Mouse (Mus musculus) R1 (cell line): ENCODE results near the gene Farsb.

ENCODE experiments used
- DNase-seq: peaks from one replicate; pipeline ENCODE4 v3.0.0-alpha.2; 2018; ENCODE audit warnings: low read depth, low spot score

Farsb gene

DNA sequence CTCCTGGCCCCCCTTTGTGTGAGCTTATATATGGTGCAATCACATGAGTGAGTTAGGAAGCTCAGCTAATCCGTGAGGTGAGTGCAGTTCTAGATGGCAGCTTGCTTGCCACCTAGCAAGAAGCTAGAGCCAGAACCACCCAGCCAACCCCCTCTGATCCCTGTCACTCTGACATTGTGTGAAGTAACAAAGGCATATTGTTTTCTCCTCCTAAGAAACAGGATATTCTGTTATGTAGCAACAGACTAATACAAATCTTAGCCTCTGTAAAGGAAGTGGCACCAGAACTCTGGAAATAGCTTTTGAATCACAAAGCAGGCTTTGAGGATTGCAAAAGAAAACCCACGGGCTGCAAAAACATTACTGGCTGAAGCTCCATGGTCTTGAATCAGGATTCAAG, 4.3 kb downstream of the Farsb start:
- DNase-seq: peak; percentile 38

DNA sequence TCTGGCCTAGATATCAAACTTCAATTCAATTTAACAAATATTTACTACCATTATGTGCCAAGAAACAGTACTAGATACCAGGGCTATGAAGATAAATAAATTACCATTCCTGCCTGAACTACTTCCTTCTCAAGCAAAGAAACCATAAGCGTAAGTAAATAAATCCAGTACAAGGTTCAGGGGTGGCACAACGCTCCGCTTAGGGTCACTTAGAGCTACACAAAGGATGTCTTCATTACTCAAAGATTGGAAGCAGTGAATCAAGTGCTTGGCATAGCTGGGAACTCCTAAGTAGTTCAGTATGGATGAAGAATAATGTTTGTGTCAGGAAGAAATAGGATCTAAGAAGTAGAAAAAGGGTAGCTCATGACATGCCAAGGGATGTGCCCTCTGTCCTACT, 5.3 kb downstream of the Farsb start:
- DNase-seq: no peak

DNA sequence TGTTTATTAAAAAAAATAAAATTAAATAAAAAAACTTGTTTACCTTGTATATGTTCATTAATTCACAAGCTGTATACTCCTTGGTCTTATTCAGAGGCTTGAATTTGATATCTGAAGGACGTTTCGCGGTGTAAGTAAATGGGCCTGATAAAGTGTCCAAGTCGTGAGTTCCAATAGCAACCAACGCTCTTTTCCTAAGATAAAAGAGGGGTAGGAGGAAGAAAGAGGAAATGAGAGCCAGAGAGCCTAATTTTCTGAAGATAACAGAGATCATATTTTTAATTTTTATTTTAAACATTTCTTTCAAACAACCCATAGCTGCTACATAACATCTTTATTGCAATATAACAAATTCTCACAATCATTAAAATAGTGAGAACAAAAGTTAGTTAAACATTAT, 16.3 kb downstream of the Farsb start:
- DNase-seq: no peak

DNA sequence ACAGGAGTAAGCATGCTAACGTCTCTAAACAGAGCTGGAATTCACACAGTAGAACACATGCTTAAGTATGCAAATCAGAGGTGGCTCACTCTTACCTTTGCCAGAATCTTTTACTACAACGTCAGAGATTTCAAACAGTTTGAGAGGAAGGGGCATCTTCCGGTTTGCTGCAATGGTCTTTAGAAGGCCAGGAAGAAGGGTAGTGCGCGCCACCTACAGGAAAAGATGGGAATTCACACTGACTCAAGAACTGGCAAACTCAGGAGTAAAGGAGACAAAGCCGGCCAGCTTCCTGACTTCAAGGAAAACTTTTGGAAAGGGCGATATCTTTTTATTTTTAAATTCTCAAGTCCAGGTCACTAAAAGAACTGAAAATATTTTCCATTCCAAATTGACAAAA, 34.0 kb downstream of the Farsb start:
- peak; percentile 79 for DNase-seq

DNA sequence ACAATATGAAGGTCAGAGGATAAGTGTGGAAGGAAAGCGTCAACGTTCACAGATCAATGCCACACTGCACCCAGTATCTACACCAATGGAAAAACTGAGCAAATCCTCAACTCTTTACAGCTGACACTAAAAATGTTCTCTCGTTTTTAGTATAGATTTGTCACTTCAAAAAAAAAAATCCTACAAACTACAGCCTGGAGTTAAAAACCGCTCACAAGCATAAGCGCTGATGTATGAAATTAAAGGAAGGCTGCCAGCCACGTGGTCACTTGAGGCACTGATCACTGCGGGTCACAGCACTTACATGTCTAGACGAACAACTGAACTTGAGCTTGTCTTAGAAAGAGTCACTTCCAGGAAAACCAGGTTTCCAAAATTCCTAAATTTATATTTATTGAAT, 34.8 kb downstream of the Farsb start:
- no peak for DNase-seq

DNA sequence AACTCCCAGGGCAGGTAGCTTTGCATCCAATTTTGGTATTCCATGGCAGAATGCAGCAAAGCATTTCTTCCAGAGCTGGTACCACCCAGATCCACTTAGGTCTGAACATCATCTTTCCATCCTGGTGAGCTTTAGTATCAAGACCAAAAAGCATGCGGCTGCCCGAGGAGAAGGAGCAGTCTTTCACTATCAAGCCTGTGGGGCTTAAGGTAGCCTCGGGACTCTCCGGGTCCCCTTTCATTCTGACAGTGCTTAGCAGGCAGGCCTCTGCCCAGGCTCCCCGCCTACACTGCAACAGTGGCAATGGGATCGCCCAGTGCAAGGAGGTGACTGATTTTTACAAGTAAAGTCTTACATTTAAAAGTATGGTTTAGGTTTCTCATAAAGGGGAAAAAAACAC, 36.2 kb downstream of the Farsb start:
- DNase-seq: no peak

DNA sequence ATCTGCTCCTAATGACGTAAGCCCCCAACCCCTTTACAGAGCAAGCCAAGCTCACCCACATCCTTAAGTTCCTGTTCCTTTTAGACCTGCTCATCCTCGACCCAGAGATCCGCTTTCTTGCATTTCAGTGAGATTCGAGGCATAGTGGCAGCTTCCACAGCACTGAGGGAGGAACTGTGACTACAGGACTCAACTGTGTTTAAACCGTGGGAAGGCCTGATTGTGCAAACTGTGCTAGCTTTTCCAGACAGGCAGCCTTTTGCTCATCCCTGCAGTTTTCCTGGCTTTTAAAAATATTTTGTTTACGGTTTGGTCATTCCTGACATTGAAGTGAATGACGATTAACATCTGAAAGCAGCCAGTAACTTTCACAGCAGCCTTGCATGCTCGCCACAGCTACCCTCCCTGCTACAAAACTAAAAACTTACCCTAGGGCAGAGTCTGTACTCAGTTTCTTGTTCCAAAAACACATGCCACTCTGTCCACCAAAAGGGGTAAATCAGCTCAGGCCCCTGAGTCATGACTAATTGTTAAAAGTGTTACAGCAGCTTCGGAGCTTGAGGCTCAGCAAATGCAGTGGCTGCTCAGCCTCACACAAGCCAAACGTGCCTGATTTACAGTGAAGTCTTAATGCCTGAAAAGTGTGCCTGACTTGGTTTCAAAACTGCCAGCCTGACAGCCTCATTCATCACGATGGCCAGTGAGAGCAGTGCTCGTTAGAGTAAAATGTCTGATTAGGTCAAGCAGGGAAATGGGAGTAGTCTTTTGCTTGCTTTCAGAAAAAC, 37.4 kb downstream of the Farsb start:
- no peak for DNase-seq

DNA sequence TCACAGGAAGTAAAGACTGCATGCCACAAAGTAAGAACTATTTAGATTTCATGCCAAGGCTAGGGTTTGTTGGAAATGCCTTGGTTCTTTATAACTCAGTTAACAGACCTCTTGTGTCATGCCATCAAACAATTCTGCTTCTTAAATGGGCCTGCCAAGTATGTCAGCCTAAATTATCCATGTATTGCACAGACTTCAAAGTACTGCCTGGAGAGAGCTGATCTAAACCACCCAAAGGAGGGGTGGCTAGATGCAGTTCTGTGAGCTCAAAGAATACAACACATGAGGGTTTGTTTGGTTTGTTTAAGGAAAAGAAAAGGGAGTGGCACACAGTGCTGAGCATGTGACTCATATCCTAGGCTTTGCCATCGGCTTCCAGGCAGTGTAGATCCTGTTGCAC, 40.6 kb downstream of the Farsb start:
- no peak for DNase-seq

DNA sequence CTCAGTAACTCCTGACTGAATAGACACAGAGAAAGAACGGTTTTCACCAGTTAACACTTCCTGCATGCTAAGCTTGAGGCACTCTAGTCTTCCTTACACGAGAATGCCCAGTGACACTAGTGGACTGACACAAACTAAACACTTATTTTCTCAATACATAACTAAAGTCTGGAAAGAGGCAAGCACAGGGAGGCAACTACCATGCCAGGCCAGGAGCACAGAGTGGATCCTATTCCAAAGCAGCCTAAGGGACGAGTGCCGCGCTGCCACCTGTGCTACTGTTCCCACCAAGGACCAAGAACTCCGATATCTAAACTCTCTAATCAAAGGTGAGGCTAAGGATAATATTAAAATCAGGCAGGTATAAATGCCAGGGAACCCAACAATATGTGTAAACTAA, 42.0 kb downstream of the Farsb start:
- DNase-seq: no peak

DNA sequence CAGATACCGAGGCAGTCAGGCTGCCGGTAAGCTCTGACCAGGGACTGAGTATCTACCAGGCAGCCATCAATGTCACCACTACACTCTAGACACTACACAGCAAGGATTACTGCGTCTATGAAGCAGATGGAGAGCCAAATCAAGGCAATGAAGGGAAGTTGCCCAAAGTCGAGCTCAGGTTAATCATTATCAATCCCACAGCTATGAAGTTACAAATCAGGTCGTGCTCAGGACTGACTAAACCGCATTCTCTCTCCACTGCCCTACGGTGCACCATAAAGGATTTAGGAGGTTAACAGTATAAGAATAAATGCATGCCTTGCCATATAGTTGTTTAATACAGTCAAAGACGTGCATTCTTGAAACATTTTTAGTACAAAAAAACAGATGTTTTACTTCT, 42.5 kb downstream of the Farsb start:
- DNase-seq: no peak

DNA sequence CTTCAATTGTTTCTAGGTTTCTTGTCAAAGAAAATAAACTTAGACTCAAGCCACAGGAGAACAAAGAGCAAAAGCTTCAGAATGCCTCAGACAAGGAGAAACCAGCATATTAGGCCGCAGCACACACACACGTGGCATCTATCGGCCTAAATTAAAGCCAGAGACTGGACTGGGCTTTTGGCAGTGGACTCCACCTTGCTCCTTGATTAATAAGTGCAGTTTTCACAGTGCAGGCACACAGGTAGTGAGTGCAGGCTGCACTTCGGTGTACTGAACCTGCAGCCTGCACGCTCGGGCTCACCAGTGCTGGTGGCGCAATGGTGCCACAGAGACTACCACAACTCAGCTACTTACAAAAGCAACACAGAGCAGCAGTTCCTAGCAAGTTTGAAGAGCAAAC, 45.6 kb downstream of the Farsb start:
- no peak for DNase-seq

DNA sequence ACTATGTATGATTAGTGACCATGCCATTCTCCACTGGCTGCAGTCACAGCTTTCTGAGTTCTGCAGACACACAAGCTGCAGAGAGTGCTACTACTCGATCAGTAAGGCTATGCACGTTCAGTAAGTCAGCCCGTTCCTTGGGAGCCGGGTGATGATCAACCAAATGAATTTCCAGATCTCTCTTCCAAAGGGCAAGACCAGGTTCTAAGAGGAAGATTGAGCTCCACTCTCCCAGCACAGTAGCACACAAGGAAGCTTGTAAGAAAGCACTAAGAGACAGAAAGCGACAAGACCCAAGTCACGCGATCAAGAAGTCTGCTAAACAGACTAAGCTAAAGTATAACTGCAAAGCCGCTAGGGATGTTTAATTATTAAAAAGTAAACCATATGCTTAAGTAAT, 48.0 kb downstream of the Farsb start:
- no peak for DNase-seq

DNA sequence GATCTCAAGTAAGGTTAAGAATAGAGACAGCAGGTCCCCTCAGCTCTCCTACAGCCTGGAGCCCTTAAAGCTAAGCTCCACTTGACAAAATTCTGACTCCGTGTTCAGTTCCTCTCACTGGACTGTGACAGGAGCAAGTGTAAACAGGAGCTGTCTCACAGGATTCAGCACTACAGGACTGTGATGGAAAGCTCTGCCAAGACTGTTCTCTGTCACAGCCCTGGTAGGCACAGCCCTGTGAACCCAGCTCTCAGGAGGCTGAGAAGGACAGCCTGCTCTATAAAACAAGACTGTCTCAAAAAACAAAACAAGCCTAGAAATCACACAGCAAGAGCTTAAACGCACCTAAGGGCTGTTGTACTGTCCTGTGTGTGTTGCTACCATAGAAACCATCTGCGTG, 51.5 kb downstream of the Farsb start:
- no peak for DNase-seq

DNA sequence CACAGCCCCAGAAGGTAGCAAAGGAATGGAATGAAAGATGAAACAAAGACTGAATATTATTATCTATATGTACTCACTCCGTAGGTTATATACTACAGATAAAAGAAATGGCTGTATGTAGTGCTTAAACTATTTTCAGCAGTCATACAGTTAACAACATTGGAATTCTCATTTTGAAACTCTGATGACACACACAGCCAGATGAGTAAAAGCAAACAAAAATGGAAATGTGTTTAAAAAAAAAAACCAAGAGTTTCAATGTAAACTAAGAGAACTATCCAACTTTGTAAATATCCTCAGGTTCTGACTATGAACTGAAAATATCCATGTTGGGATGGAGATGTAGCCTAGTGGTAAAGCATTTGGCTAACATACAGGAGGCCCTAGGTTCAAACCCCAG, 52.3 kb downstream of the Farsb start:
- no peak for DNase-seq

DNA sequence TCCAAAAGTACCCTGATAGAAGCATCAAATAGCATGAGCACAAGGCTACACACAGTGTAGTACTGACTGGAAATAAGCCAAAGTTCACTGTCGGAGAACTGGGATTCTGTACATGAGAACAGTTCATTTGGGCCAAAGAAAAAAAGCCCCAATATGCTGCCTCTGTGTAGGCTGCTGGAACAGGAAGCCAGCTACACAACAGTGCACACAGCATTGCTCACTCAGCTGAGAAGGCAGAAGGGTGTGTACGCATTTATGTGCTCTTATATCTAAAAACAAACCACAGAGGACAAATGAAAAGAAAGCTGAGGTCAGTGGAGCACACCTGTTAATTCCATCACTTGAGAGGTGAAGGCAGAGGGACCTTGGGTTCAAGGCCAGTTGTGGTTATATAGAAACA, 52.7 kb downstream of the Farsb start:
- no peak for DNase-seq

DNA sequence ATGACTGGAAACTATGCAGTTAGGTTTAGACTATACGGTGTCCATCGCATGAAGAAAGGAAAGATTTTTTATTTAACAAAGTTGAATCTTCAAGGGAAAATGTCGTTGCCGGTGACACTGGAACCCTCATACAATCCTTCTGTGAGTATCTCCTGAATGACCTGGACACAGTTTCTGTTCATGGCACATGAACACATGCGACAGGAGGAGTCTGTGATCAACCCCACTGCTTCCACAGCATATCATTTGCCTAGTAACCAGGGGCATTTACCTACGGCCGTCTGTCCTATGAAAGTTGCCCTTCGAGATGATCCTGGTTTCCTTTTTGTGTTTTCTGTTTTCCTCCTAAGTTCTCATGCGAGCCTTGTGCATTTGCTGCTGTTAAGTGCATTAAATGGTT, 55.2 kb downstream of the Farsb start:
- no peak for DNase-seq

DNA sequence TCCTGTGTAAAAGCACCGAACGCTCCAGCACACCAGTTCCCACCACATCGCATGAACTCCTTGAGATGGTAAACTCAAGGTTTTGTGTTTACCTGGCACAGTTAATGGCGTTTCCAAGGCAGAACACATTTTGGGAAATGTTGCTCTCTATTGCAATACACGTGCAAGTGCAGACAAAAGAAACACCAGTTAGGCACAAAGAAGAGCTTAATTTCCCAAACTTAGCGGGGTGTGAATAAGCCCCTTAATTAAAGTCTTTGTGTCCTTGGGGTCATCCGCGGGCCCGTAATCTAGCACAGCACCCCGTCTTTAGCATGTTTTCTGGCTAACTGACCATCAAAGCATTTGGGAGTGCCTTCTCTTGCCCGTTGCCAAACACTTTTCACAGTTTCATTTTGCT, 59.8 kb downstream of the Farsb start:
- DNase-seq: no peak

DNA sequence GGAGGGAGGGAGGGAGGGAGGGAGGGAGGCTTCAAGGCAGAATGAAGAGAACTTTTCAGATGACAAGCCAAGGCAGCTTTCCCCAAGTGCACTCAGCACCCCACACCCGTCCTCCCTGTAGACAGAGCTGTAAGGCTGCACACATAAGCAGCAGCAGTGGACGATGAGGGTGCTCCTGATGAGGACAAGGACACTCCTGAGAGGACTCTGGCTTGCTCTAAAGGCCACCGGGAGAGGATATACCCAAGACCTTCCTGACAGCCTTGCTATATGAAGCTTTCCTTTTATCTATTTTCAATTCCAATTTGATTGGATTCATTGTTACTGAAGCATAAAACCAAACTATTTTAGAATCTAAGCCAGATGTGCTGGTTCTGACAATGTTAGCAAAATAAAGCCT, 61.9 kb downstream of the Farsb start:
- no peak for DNase-seq

DNA sequence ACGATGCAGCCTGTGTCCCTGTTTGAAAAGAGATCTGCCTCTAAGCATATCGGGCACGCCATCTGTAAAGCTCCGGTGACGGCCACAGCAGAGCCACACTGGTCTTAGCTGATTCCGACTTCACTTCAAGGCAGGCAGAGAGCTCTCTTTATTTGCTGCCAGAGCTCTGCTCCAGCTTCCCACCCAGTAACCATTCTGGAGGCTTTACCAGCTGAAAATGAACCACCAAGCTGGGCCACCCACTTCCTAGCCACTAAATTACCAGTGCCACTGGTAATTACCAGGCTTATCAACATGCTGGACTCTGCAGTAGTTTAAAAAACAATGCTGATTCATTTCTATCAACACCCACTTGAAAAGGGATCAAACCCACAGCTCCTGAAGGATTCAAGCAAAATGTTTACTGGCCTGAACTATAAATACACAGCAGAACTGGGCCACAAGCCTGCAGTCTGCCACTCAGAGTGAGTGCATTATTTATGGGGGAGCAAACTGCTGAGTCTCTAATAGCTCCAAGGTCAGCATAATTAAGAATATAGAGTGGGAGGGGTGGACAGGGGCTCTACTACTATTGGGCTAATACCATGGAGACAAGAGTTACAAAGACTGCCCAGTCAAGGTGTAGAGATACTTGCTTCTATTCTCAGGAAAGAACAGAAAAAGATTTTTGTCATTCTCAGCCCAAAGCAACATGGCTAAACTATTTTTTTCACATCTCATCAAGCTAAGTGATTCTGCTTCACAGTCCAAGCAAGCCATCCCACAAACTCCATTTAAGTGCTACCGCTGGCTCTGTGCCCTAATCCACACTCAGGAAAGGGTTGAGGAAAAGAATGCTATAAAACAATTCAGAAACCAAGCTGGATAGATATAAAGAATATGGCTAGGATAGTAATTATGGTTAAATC, 62.6 kb downstream of the Farsb start:
- no peak for DNase-seq

DNA sequence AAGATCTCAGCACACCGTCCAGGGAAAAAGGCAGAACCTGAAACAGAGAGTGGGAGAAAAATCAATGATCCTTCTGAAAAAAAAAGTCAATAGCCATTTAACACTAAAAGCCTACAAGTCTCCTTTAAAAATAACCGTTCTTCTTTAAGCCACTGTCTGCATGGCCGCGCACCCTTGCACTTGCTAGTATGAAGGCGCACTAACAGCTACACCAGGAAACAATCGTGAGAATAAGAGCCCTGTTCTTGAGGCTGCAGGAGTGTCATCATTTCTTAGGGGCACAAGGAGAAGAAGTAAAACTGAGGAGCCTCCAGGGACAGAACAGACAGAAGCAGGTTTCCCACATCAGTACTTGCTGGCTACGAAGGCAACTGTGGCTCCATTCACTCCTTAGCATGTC, 63.4 kb downstream of the Farsb start:
- no peak for DNase-seq

DNA sequence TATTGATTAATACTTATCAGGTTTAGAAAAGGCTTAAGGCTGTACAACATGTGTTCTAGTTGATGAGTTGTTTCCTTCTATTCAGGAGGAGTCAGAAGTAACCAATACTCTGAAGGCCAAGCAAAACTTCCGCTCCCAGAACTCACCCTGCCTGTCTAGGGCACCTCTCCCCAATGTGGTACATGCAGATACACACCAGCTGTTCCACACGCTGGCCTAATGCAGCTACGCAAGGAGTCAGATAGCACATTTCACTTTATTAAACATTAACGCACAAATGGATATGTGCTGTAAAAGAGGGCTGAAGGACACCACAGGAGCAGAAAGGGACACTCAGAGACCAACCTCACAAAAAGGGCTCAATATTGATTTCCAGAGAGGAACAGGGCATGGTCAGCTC, 63.8 kb downstream of the Farsb start:
- DNase-seq: no peak

DNA sequence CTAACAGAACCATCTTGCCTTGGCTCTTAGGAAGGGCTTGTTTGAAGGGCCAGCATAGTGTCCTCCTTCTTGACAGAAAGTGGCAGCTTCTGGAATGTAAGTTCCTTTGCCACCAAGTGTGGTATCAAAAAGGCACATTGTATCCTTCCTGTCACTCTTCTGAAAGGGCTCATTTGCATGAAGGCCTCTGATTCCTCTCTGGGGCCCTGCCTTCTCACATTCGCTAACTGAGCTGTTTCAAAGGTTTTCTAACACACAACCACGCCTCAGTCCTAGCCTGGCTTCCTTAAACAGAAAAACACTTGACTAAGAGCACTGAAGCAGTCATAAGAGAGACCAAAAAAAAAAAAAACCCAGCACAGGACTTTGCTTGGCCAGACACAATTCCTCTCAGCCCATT, 66.1 kb downstream of the Farsb start:
- no peak for DNase-seq

DNA sequence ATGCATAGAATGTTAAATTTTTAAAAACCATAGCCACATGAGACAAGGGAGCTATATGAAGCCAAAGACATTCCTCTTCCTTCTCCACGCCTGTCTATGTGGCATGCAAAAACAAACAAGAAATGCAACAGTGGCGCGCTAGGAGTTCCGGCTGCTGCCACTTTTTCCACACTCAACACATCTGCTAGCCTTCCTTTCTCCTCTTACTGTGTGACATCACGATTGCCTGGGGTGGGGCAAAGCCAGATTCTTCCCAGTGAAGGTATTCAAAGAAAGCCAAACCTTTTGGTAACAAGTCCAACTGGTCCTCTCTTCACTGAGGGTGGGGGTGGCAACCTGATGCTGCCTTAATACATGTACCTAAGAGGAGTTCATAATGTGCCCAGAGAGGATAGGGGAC, 66.9 kb downstream of the Farsb start:
- no peak for DNase-seq
